Mouse (Mus musculus) heart, embryonic 11.5 days (tissue): ENCODE results near the gene Adh1. TPM values are rescaled to one million over a fixed set of nuclear protein-coding genes. Genes with fewer than 3 reads are reported as not detected.

Source experiments
- ATAC-seq: fragments of 200-750 bp; cut with Nextera tagmentation; replicated peaks from 2 replicates; pipeline ENCODE4 v1.8.0; 2017; ENCODE audit warnings: moderate library complexity; ENCODE audit not compliant: insufficient number of reproducible peaks, low FRiP score, low TSS enrichment
- H3K27ac ChIP-seq: fragments of 300-500 bp; sonication (generic); 2 replicates; pipeline ENCODE4 v1.5.1; 2014; ENCODE audit warnings: mild to moderate bottlenecking, low read depth, low read length
- H3K27me3 ChIP-seq: fragments of 300-500 bp; sonication (generic); 2 replicates; pipeline ENCODE4 v1.6.1; 2014; ENCODE audit warnings: mild to moderate bottlenecking, low read length, mixed read lengths; ENCODE audit not compliant: control insufficient read depth, insufficient read depth
- H3K36me3 ChIP-seq: fragments of 300-500 bp; sonication (generic); 2 replicates; pipeline ENCODE4 v1.6.1; 2014; ENCODE audit warnings: mild to moderate bottlenecking, low read length, moderate library complexity, mixed read lengths; ENCODE audit not compliant: control insufficient read depth, insufficient read depth
- H3K4me1 ChIP-seq: fragments of 300-500 bp; sonication (generic); 2 replicates; pipeline ENCODE4 v1.6.1; 2014; ENCODE audit warnings: low read length; ENCODE audit not compliant: control insufficient read depth, insufficient read depth
- H3K4me2 ChIP-seq: fragments of 300-500 bp; sonication (generic); 2 replicates; pipeline ENCODE4 v1.6.1; 2014; ENCODE audit warnings: mild to moderate bottlenecking, moderate library complexity
- H3K4me3 ChIP-seq: fragments of 300-500 bp; sonication (generic); 2 replicates; pipeline ENCODE4 v1.5.1; 2014; ENCODE audit warnings: low read depth, low read length
- H3K9ac ChIP-seq: fragments of 300-500 bp; sonication (generic); 2 replicates; pipeline ENCODE4 v1.6.1; 2014; ENCODE audit warnings: mild to moderate bottlenecking, low read depth, low read length, moderate library complexity
- H3K9me3 ChIP-seq: fragments of 300-500 bp; sonication (generic); replicated peaks from 2 replicates; pipeline ENCODE4 v1.6.1; 2016; ENCODE audit warnings: low read length; ENCODE audit not compliant: control insufficient read depth
- WGBS: fragments of 180-500 bp; shearing (Covaris S2); extraction: QIAGEN DNeasy Blood & Tissue Kit; methylation state at CpG from one replicate; pipeline ENCODE4 v1.1.7; 2014; ENCODE audit not compliant: insufficient replicate concordance; 5-methylcytosine and 5-hydroxymethylcytosine counted together
- polyA plus RNA-seq: library from polyadenylated mRNA; unstranded; fragments of >200 nt; fragmentation: Nextera tagmentation; extraction: Ambion mirVana; gene quantifications from 2 replicates; pipeline ENCODE4 v1.2.1, GENCODE M21; 2014

Gene Adh1
- polyA plus RNA-seq: 0.93 and 1.5 TPM in 2 replicates

DNA sequence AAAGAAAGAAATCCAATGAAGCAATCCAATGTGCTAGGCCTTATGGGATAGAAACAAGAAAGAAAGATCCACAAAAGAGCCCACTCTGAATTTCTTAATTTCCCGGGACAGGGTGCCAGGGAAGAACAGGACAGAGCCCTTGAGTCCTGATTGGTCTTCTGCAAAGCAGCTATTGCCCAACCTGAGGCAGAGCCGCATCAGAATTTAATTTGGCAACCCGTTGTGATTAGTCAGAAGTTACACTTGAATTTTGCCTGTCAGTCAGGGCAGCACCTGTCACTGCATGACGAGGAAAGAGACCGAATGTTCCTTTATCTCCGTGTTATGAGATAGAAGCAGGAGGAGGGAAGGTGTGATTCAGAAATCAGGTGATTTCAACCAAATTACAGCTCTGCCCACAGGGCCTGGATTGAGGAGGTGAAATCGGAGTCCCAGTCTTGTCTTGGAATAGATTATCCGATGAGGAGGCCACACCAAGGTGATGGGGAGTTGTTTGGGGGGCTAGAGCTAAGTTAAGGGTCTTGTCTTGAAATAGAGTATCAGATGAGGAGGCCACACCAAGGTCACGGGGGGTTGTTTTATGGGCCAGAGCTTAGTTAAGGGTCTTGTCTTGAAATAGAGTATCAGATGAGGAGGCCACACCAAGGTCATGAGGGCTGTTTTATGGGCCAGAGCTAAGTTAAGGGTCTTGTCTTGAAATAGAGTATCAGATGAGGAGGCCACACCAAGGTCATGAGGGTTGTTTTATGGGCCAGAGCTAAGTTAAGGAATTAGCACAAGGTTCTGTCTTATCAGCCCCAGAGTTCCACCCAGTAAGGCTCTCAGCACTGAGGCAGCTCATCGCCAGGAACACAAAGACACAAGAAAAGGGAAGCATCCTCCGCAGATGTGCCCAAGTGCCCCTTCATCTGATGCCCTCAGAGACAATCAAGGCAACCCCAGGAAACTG is at the start of gene Adh1:
Gene Adh1 (plus strand): TSS at position 271 of the 949 bp plus-strand sequence.
- Histone ChIP-seq H3K27ac (no peak within 1 kb of the TSS), H3K4me2 (no peak within 1 kb of the TSS), H3K4me1 (no peaks in the 10 kb centered on the region), H3K36me3 (no peaks in the 10 kb centered on the region), H3K4me3 (no peak within 1 kb of the TSS), H3K9me3 (no peaks in the 10 kb centered on the region), H3K9ac (no peak within 1 kb of the TSS), H3K27me3 (no peaks in the 10 kb centered on the region)
- 72% methylated on average over 11 of the region's 11 CpGs for WGBS
- no peak for ATAC-seq

DNA sequence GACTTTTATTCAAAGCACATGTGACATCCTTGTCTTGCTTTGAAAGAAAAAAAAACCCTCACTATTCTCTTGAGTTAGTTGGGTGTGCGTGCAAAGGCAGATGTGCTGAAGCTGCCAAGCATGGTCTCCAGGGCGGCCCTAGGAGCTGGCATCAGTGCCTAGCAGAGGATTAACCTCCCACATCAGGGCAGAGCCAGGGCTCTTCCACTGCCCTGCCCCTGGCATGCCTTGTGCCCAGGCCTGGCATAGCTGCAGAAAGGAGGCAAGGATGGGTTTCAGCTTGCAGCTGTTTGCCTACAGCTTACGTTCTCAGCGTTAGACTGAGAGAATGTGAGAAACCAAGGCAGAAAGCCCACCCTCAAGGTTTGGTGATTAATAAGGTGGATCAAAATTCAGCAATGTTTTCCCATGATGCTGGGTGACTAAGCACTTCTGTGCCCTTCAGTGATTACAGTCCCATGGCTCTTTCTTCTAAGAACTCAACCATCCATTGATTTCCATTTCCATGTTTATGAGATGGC is 48.3 kb upstream of the Adh1 start:
- no peaks in the 10 kb centered on the region for H3K36me3 ChIP-seq
- no peaks in the 10 kb centered on the region for H3K4me1 ChIP-seq
- H3K4me2 ChIP-seq: no peak overlapping the region
- no peak overlapping the region for H3K4me3 ChIP-seq
- H3K9ac ChIP-seq: no peak overlapping the region
- WGBS: 87% methylated on average over 4 of the region's 4 CpGs
- H3K27me3 ChIP-seq: no peaks in the 10 kb centered on the region
- 0 out of 2 replicates have a peak, but pooled peaks cover 2% of the 10 kb centered on the region for H3K9me3 ChIP-seq
- H3K27ac ChIP-seq: no peak overlapping the region
- no peak for ATAC-seq

DNA sequence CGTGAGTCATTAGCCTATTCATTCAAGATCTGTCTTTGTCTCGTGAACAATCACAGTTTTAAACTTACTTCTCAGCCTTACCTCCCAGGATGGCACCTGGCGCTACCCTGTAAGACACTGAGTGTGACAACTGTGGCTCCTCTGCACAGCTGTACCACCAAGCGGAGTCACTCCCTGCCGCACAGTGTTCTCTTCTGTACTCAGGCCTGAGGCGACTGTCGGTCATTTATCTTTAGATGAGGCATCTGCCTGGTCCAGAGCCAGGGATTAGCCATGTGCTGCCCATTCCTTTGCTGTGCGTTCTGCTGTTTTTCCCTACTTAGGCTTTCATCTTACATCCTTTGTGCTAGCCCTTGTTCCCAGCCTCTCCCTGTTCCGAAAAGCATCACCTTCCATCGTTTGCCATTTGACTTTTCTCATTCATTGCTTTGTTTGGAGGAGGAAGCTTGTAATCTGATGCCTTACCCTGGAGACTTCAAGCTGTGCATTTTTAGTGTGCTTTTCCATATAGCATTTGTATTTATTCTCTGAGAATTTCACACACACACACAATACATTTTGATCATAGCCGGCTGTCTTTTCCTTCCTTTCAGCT is 45.3 kb upstream of the Adh1 start:
- Histone ChIP-seq H3K4me1 (no peaks in the 10 kb centered on the region), H3K36me3 (no peaks in the 10 kb centered on the region), H3K27me3 (no peaks in the 10 kb centered on the region), H3K9ac (no peak overlapping the region), H3K9me3 (0 out of 2 replicates have a peak, but pooled peaks cover 2% of the 10 kb centered on the region), H3K4me3 (no peak overlapping the region), H3K4me2 (no peak overlapping the region), H3K27ac (no peak overlapping the region)
- 63% methylated on average over 11 of the region's 11 CpGs for WGBS
- ATAC-seq: no peak

DNA sequence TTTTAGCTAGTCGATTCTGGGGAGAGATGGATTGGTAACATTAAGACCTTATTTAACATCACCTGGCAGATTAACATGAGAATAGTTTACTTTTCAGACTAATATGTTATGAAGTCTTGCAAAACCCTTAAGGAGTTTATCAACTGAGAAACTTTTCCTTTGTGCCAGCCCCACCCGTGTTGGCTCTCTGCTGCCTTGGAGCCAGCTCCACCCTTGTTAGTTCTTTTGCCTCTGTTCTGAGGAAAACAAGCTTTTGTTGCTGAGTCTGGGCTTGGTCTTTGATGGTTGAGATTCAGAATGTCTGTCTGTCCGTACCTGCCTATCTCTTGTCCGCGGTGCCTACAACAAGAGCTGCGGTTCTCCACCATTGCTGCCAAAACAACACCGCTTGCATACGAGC is 44.7 kb upstream of the Adh1 start:
- Histone ChIP-seq H3K27ac (no peak overlapping the region), H3K4me2 (no peak overlapping the region), H3K36me3 (no peaks in the 10 kb centered on the region), H3K4me3 (no peak overlapping the region), H3K4me1 (no peaks in the 10 kb centered on the region), H3K9ac (no peak overlapping the region), H3K9me3 (0 out of 2 replicates have a peak, but pooled peaks cover 2% of the 10 kb centered on the region), H3K27me3 (no peaks in the 10 kb centered on the region)
- ATAC-seq: no peak
- 82% methylated on average over 8 of the region's 8 CpGs for WGBS

DNA sequence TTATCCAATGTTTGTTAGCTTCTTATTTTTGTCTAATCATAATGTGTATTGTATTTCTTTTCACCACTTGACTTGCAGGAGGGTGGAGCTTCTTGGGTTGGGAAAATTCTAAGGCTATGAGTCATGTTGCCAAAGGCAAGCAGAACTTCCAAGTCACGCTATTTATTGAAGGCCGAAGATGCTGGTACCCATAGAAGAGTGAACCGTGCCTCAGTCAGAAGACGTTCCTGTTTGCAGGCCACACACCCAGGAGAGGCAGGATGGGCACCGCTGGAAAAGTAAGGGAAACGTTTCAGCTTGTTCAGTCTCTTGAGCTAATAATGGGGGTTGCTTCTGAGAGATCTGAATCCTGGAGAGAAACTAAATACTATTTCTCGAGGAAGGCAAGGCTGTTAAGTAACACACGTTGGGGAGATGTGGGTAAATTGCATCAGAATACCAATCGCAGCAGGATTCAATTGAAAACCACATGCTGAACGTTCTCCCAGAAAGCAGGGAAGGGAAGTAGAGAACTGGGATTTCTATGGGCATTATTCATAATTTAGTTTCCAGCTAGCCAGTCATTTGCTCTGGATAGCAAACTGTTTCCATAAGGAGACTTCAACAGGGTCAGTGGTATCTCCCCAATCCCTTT is 43.0 kb upstream of the Adh1 start, which contains the start of gene Adh7:
Gene Adh7 (plus strand): TSS at position 130 of the 634 bp plus-strand sequence.
- Histone ChIP-seq H3K9me3 (0 out of 2 replicates have a peak, but pooled peaks cover 2% of the 10 kb centered on the region), H3K4me1 (no peaks in the 10 kb centered on the region), H3K4me2 (no peak within 1 kb of the TSS), H3K27me3 (no peaks in the 10 kb centered on the region), H3K9ac (no peak within 1 kb of the TSS), H3K4me3 (no peak within 1 kb of the TSS), H3K36me3 (no peaks in the 10 kb centered on the region), H3K27ac (no peak within 1 kb of the TSS)
- no peak for ATAC-seq
- 77% methylated on average over 10 of the region's 10 CpGs for WGBS

DNA sequence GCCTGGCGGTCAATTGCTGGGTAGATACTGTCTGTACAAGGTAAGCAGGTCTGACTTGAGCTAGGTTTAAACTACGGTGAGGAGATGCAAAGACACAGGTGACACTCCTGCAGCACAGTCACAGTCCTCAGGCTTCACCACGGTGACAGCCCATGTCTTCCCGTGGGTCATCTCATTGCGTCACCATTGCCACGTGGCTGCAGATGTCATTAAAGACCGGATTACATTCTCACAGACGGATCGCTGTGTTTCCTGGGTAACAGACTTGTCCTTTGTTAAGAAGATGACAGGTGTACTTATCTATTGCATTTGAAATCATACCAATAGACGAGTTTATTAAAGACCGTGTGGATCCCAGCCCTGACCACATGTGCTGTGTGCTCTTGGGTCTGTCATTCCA is 39.7 kb upstream of the Adh1 start:
- H3K27ac ChIP-seq: no peak overlapping the region
- no peaks in the 10 kb centered on the region for H3K4me1 ChIP-seq
- 88% methylated on average over 11 of the region's 11 CpGs for WGBS
- H3K9ac ChIP-seq: no peak overlapping the region
- no peaks in the 10 kb centered on the region for H3K9me3 ChIP-seq
- H3K4me2 ChIP-seq: no peak overlapping the region
- H3K36me3 ChIP-seq: no peaks in the 10 kb centered on the region
- no peak for ATAC-seq
- H3K27me3 ChIP-seq: no peaks in the 10 kb centered on the region
- H3K4me3 ChIP-seq: no peak overlapping the region

DNA sequence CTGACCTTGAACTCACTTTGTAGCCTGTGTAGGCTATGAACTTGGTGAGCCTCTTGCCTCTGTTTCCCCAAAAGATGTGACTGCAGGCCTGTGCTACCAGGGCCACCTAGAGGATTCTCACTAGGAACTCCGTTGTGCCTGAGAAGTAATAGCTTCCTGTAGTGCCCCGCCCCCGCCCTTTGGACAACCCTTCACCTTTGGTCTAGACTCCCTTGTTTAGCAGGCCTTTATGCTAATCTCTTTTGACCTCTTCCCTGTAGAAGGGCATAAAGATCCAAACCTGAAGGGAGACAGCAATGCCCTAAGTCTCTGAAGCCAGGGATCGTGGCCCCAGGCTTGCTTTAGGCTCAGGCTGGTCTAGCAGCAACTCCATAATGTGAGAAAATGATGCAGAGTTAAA is 38.3 kb upstream of the Adh1 start:
- H3K4me1 ChIP-seq: no peaks in the 10 kb centered on the region
- H3K27me3 ChIP-seq: no peaks in the 10 kb centered on the region
- no peaks in the 10 kb centered on the region for H3K36me3 ChIP-seq
- H3K27ac ChIP-seq: no peak overlapping the region
- 58% methylated on average over 4 of the region's 4 CpGs for WGBS
- H3K9me3 ChIP-seq: no peaks in the 10 kb centered on the region
- no peak for ATAC-seq
- H3K4me2 ChIP-seq: no peak overlapping the region
- no peak overlapping the region for H3K4me3 ChIP-seq
- H3K9ac ChIP-seq: no peak overlapping the region

DNA sequence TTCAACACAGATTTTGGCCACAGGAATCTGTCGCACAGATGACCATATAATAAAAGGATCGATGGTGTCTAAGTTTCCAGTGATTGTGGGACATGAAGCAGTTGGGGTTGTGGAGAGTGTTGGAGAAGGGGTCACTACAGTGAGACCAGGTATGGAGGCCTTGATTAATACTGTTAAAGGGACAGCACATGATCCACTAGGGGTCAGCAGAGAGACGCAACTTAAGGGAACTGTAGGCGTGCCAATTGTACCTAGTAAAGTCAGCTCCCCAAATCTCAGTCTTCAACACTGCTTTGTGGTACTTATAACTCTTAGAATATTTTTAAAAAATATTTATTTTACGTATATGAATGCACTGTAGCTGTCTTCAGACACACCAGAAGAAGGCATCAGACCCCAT is 37.8 kb upstream of the Adh1 start:
- 50% methylated on average over 5 of the region's 5 CpGs for WGBS
- ATAC-seq: no peak

More for the DNA sequence above, 37.8 kb upstream of the Adh1 start:
- Histone ChIP-seq H3K27ac (no peak overlapping the region), H3K4me1 (no peaks in the 10 kb centered on the region), H3K9ac (no peak overlapping the region), H3K9me3 (no peaks in the 10 kb centered on the region), H3K4me3 (no peak overlapping the region), H3K4me2 (no peak overlapping the region), H3K36me3 (no peaks in the 10 kb centered on the region), H3K27me3 (no peaks in the 10 kb centered on the region)
